Mouse (Mus musculus) cerebellum, postnatal 25 days (tissue): ENCODE data around the gene Gm47959.
A peak's percentile ranks its signal among the peaks of the same experiment; 100 is the strongest.
"Not testable (repeated sequence)": the region's sequence is repeated elsewhere in the genome, so short reads cannot be mapped to it uniquely, and the experiment has no call there.

Experiments used
- DNase-seq, 2 experiments: peaks; one replicate each; pipeline ENCODE4 v3.0.0; 2021; ENCODE audit warnings: mixed read lengths in 2 of 2

The Gm47959 gene

DNA sequence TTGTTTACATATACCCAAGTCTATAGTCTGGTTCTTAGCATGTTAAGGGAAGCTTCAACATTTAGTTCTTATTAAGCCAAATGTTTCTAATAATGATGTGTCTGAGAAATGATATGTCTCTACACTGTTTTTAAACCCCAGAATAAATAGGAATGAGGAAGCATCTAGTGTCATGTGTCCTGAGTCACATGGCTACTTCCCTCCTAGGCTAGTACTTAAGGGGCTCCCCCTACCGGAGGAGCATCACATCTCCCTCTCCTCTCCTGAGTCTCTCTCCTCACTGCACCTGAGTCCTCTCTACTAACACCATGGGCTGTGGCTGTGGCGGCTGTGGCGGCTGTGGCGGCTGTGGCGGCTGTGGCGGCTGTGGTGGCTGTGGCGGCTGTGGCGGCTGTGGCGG, at the start of gene Gm47959:
Gm47959 (plus strand) TSS at position 243 of the 400 bp plus-strand sequence.
- DNase-seq = not testable (repeated sequence)

DNA sequence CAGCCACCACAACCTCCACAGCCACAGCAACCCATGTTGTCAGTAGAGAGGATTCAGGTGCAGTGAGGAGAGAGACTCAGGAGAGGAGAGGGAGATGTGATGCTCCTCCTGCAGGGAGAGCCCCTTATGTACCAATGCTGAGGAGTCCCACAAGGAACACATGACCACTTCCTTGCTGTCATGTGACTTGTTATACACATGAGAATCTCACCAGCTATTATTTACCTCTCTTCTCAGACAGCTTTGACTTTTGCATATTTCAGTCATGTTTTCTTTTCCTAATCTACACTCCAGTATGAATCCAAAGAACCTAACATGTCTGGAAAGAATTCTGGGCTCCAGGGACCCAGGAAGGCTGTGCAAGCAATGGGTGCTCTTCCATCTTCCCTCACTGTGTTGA, 44.4 kb upstream of the Gm47959 start, which contains the start of gene Gm7544:
Gm7544 (minus strand) TSS at position 101 of the 400 bp plus-strand sequence.
- not testable (repeated sequence) for DNase-seq

GRCm38 (mm10) chr1:82959870-82960385, 40.4 kb upstream of the Gm47959 start, which contains the start of gene Gm47955:
Gm47955 (plus strand) TSS chr1:82960286.
- no peak for DNase-seq

- no peak for DNase-seq
Observed at GRCm38 (mm10) chr1:82966413-82966812, 33.9 kb upstream of the Gm47959 start.

GRCm38 (mm10) chr1:82972046-82972445, 28.3 kb upstream of the Gm47959 start:
- DNase-seq = no peak

DNA sequence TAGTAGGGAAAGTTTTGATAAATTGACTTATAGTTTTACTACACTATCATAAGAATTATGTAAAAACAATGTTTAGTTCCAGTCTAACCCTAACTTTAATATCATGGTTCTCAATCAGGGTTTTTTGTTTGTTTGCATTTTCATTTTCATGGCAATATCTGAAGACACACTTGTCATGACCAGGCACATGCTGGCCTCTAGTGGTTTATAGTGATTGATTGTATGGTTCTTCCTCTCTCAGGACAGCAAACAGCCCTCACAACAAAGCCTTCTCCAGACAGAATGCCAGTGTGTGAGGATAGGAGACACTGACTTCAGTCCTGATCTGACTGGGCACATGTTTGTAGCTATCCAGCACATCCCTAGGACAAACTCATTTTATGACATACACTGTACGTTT, 27.1 kb upstream of the Gm47959 start:
- DNase-seq = no peak

- DNase-seq = no peak
Observed at GRCm38 (mm10) chr1:82973901-82974300, 26.4 kb upstream of the Gm47959 start.

DNA sequence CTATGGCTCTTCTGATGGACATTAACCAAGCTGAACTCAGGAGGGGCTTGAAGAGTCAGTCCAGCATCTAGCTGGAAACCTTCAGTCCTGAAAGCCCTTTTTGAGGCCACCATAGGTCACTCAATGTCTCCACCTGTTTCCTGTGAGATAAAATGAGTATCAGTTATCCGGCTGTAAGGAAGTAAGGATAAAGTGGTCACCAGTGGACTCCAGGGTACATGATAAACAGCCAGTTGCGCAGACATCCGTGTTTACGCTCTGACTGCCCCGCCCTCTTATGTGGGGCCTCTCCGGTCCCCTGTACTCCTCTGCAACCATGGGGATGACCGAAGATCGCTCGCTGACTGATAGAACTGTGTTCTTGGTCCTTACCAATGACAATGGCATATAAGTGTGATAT, 26.0 kb upstream of the Gm47959 start:
- DNase-seq = no peak

- no peak for DNase-seq
Observed at GRCm38 (mm10) chr1:82975750-82976149, 24.6 kb upstream of the Gm47959 start.

GRCm38 (mm10) chr1:82977840-82978239, 22.5 kb upstream of the Gm47959 start:
- DNase-seq = no peak

- DNase-seq = no peak
Observed at GRCm38 (mm10) chr1:82986738-82987137, 13.6 kb upstream of the Gm47959 start.

GRCm38 (mm10) chr1:82987530-82988198, 12.7 kb upstream of the Gm47959 start:
- peak in 1 of 2 experiments; percentile 55 for DNase-seq

GRCm38 (mm10) chr1:82991062-82991461, 9.3 kb upstream of the Gm47959 start:
- DNase-seq = no peak

DNA sequence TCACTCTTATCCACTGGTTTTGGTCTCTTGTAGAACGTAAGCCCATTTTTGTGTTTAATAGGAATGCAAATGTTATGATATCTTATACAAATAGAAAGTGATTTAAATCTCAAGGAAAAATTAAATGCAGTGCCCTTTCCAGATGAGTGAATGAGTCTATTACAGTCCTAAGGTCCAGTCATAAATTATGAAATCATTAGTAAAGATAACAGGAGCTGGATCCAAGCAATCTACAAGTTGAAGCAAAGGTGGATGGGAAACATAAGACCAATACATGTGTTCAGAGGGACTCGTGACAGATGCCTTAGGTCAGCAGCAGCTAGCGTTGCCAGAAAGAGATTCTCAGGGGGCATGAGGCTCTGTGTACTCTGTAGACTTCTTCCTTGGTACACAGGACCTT, 8.8 kb upstream of the Gm47959 start:
- no peak for DNase-seq

DNA sequence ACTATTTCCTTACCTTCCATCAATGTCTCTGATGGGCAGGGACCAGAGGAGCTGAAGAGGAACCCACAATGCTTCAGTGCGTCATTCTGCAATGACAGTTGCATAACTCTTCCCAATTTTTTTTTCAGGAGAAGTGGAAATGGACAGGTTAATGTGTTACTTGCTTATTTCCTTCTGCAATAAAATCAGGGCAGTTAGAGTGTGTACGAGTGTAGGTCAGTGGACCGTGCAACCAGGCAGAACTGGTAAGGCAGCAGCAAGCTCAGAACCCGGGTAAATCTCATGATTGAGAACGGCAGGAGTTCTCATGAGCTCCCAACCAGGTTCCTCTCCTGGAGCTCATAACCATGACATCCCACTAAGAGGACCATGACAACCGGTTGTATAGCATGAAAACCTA, 8.3 kb upstream of the Gm47959 start:
- DNase-seq = no peak

DNA sequence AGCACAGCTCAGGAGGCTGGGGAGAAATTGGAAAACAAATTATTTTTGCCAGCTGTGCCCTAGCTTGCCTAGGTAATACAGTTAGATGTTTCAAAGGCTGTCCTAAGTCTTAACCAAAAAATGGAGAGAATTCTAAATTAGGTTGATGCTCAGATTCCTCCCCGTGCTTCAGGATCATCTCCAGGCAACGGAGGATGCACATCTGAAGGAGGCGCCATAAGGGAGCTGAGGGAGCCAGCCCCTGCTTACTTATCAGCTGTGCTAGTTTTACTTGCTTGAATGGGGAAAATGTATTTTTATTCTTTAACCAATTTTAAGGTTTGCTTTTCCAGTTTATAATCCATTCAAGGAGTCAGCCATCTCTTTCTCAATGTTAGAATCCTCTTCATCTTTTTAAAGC, 6.4 kb upstream of the Gm47959 start:
- no peak for DNase-seq

DNA sequence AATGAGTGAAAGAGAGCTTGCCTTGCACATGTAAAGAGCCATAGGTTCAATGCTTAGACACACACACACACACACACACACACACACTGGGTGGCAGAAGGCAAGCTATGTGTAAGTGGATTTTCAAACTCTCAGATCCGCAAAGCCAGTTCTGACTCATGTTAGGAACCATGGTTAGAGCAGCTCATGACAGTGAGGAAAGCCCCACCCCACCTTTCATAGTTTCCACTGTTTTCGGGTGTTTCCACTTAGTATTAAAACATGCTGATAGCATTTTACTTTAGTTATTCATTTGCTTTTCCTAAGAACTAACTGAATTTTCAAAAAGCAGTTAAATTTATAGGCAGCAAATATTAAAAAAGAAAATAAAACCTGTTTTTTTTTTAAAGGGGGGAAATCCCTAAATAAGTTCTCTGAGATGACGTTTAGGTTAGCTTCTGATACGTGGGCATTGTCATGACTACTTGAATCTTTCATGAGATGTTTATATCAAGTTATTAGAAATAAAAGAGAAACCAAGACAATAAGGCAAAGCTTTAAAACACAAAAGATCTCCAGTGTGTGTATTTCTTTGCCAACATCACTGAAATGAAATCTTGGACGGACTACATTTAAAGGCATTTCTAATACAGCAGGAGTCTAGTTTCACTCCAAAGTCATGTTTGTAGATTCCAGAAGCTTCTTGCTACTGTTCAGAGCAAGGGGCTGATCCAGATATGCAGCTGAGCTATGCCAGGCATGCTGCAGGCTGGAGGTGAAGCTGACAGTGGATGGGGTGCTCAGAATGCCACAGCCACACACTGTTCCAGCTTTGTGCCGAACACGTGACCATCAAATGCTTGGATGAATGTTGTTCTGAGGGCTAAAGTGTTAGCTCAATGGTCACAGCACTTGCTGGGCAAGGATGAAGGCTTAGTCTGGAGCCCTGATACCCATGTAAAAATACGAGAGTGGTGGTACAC, 6.2 kb downstream of the Gm47959 start:
- no peak for DNase-seq

GRCm38 (mm10) chr1:83007471-83007870, 7.1 kb downstream of the Gm47959 start:
- DNase-seq = no peak

DNA sequence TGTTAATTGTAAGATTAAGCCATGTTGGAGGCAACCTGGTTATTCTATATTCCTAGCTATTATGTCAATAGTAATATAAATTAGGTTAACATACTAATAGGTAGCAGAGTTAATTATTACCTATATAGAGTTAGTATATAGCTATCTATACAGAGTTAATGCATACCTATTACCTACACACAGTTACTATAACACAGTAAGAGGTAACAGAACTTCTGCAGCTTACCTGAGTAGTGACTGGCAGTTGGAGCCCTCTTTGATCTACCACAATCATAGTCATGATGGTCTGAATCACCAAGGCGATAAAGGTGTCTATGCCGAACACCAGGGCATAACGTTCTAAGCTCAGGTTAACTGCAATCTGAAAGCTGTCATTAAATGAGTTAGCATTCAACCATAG, 14.1 kb downstream of the Gm47959 start:
- no peak for DNase-seq

DNA sequence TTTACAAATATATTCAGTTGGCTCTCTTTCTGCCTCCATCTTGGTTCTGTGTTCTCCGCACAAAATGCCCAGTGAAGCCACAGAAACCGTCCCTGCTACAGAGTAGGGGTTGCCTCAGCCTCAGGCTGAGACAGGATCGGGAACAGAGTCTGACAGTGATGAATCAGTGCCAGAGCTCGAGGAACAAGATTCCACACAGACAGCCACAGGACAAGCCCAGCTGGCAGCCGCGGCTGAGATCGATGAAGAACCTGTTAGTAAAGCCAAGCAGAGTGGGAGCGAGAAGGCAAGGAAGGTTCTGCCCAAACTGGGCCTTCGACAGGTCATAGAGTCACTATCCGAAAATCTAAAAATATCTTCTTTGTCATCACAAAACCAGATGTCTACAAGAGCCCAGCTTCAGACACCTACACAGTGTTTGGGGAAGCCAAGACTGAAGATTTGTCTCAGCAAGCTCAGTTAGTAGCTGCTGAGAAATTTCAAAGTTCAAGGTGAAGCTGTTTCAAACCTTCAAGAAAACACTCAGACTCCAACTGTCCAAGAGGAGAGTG, 15.1 kb downstream of the Gm47959 start:
- DNase-seq = no peak

DNA sequence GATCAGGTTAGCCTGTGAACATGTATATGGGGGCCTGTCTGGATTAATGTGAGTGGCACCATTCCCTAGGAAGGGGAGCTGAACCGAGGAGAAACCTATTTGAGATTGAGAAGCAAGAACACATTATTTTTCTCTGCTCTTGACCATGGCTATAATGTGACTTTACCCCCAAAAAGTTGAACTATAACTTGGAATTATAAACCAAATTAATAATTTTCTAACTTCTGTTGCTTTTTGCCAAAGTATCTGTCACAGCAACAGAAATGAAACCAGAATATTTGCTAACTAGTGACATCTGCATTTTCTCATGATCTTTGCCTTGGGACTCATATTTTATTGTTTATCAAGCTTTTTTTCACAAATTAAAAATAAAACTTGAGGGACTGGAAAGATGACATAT, 16.2 kb downstream of the Gm47959 start:
- no peak for DNase-seq

DNA sequence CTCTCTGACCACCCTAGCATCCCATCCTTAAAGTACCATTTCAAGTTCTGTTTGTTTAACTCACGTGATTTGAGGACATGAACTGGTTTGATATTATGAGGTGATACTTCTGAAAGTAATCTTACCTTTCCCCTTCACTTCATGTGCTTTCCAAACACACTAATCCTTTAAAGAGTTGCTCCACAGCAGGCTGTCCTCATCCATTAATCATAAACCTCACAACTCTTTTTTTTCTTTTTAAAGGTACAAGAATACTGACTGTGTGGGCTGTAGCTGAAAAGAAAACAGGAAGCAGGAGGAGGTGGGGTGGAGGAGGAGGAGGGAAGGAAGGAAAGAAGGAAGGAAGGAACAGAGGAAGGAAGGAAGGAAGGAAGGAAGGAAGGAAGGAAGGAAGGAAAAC, 31.6 kb downstream of the Gm47959 start:
- no peak for DNase-seq

DNA sequence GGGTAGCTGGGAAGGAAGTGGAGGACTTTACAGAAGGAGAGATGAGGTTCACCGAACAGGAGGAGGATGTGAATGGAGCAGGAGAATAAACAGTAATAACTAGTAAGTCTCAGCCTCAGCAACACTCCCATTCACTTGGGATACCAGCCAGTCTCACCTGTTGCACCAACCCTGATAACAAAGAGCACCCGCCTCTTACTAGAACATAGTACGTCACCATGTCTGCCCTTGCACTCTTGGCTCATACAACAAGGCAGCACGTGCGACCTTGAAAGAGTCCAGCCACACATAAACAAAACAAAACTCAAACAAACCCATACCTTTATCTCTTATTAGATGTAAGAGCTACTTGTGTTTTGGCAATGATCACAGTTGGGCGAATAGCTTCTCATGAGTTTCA, 32.2 kb downstream of the Gm47959 start:
- DNase-seq = no peak
